Mouse (Mus musculus) adrenal gland, postnatal 25 days (tissue): ENCODE measurements around the gene Olfr1049. TPM values are rescaled to one million over a fixed set of nuclear protein-coding genes. Genes with fewer than 3 reads are reported as not detected.
"Not testable (repeated sequence)": the region's sequence is repeated elsewhere in the genome, so short reads cannot be mapped to it uniquely, and the experiment has no call there.

ENCODE experiments used
- DNase-seq: peaks from one replicate; pipeline ENCODE4 v3.0.0; 2021; ENCODE audit warnings: mixed read lengths
- long read RNA-seq: library from polyadenylated mRNA; stranded (forward); transcript quantifications from one replicate; pipeline ENCODE4 v2.0.0, GENCODE M21; 2021
- total RNA-seq: library from RNA; stranded (reverse); gene quantifications from 2 replicates; pipeline ENCODE4 v1.2.3, GENCODE M21; 2021

The Olfr1049 gene
- not detected in 2 replicates for total RNA-seq
- long read RNA-seq: 0 reads

DNA sequence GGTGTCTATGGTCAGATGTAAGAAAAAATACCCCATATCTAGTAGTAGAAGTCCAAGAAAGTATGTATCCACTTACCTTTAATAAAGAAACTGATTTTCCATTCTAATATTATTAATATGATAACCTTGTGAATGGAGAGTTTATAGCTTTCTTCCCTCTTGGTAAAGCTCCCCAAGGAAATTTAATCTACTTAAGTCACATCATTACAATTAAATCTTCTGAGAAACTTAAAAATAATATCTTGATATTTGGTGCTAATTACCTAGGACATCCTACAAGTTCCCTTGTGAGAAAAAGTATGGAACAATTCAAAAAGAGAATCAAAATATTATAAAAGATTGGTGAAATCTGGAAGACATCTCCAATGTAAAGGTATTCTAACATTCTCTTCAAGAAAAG, at the start of gene Olfr1049:
Gene Olfr1049 (minus strand): TSS at position 101 of the 400 bp plus-strand sequence.
- DNase-seq: not testable (repeated sequence)

DNA sequence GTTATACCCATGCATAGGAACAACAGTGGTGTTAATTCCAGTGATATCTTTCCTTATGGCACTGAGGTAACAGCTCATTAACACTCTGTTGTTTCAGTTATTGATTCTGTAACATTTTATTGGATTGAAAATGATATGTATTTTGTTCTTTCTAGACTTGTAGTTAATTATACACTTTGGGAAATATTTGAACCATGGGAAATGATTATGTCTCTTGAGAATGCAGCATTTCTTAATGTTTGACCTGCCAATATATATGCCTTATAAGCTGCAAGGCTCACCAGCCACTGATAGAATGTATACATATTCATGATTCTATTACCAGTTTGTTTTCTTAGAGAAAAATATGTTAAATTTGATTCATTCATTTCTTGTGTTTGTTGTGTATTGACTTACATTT, 34.0 kb upstream of the Olfr1049 start, which contains the start of gene Olfr1052:
Gene Olfr1052 (plus strand): TSS at position 301 of the 400 bp plus-strand sequence.
- no peak for DNase-seq

GRCm38 (mm10) chr2:86278988-86279387, 20.9 kb upstream of the Olfr1049 start, which contains the start of gene Olfr1051:
Gene Olfr1051, minus strand, starts transcription at chr2:86279088.
- not testable (repeated sequence) for DNase-seq

- no peak for DNase-seq
Measured at GRCm38 (mm10) chr2:86240189-86240588, 17.9 kb downstream of the Olfr1049 start, which contains the start of gene Olfr1048. Gene Olfr1048, minus strand, starts transcription at chr2:86240289.

- no peak for DNase-seq
Measured at GRCm38 (mm10) chr2:86231301-86231700, 26.8 kb downstream of the Olfr1049 start, which contains the start of gene Olfr1047. Gene Olfr1047, minus strand, starts transcription at chr2:86231401.

DNA sequence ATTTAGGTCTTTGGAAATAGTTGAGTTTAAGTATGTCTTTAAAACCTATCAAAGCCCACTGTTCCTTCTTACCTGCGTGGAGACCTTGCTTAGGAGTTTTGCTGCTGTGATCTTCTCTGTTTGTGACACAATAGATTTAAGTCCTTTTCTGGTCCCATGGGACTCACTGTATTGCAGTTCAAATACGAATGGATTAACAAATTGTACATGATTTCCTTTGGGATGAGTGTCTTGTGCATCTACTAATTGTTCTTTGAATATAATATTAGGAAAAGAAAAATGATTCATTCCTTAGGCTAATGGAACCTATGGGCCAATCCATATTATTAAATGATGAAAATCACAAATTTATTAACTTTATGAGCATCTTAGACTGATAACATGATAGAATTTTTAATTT, 38.9 kb downstream of the Olfr1049 start, which contains the start of gene Olfr1046:
Gene Olfr1046 (minus strand): TSS at position 101 of the 400 bp plus-strand sequence.
- no peak for DNase-seq

Other genes starting within 250 kb of the Olfr1049 start
- 4.5 and 4.9 TPM in 2 replicates for gene Olfr1033, start 237.7 kb downstream of the Olfr1049 start, total RNA-seq
- 0.29 and 0.33 TPM in 2 replicates for gene Olfr1034, start 212.5 kb downstream of the Olfr1049 start, total RNA-seq
- not detected in 2 replicates for gene Olfr1036, start 184.3 kb downstream of the Olfr1049 start, total RNA-seq
- gene Olfr1037, start 170.9 kb downstream of the Olfr1049 start, total RNA-seq: not detected in 2 replicates
- not detected in 2 replicates for gene Olfr1039, start 122.4 kb downstream of the Olfr1049 start, total RNA-seq
- gene Olfr1040, start 111.6 kb downstream of the Olfr1049 start, total RNA-seq: not detected in 2 replicates
- gene Olfr1042, start 96.5 kb downstream of the Olfr1049 start, total RNA-seq: not detected in 2 replicates
- not detected in 2 replicates for gene Olfr1043, start 90.8 kb downstream of the Olfr1049 start, total RNA-seq
- gene Olfr1044, start 80.5 kb downstream of the Olfr1049 start, total RNA-seq: not detected in 2 replicates
- not detected in 2 replicates for gene Olfr52, start 72.6 kb downstream of the Olfr1049 start, total RNA-seq
- gene Olfr1045, start 55.3 kb downstream of the Olfr1049 start, total RNA-seq: not detected in 2 replicates
- gene Olfr1046, start 39.0 kb downstream of the Olfr1049 start, total RNA-seq: not detected in 2 replicates
- not detected in 2 replicates for gene Olfr1047, start 26.9 kb downstream of the Olfr1049 start, total RNA-seq
- gene Olfr1048, start 18.0 kb downstream of the Olfr1049 start, total RNA-seq: not detected in 2 replicates
- gene Olfr1051, start 20.8 kb upstream of the Olfr1049 start, total RNA-seq: not detected in 2 replicates
- not detected in 2 replicates for gene Olfr1052, start 34.1 kb upstream of the Olfr1049 start, total RNA-seq
- gene Olfr1053, start 57.0 kb upstream of the Olfr1049 start, total RNA-seq: not detected in 2 replicates
- gene Olfr1054, start 77.1 kb upstream of the Olfr1049 start, total RNA-seq: not detected in 2 replicates
- not detected in 2 replicates for gene Olfr1055, start 92.0 kb upstream of the Olfr1049 start, total RNA-seq
- gene Olfr1056, start 104.1 kb upstream of the Olfr1049 start, total RNA-seq: not detected in 2 replicates
- not detected in 2 replicates for gene Olfr1057, start 120.1 kb upstream of the Olfr1049 start, total RNA-seq
- gene Olfr1058, start 130.2 kb upstream of the Olfr1049 start, total RNA-seq: not detected in 2 replicates
- gene Olfr1061, start 155.7 kb upstream of the Olfr1049 start, total RNA-seq: not detected in 2 replicates
- gene Olfr1062, start 168.4 kb upstream of the Olfr1049 start, total RNA-seq: not detected in 2 replicates
- gene Olfr1065, start 192.3 kb upstream of the Olfr1049 start, total RNA-seq: not detected in 2 replicates
- gene Olfr1066, start 197.9 kb upstream of the Olfr1049 start, total RNA-seq: not detected in 2 replicates
- gene Olfr228, start 229.1 kb upstream of the Olfr1049 start, total RNA-seq: not detected in 2 replicates